Mouse (Mus musculus) hindbrain, embryonic 15.5 days (tissue): Measurements from ENCODE around the gene Glo1. TPM values are rescaled to one million over a fixed set of nuclear protein-coding genes. Genes with fewer than 3 reads are reported as not detected.

ENCODE experiments used
- ATAC-seq: fragments of 200-750 bp; cut with Nextera tagmentation; 2 replicates; pipeline ENCODE4 v1.8.0; 2017; ENCODE audit warnings: low read depth, moderate number of reproducible peaks, moderate TSS enrichment; ENCODE audit not compliant: low FRiP score
- H3K27ac ChIP-seq: fragments of 300-500 bp; sonication (generic); replicated peaks from 2 replicates; pipeline ENCODE4 v1.5.1; 2015; ENCODE audit warnings: mild to moderate bottlenecking, inconsistent platforms
- H3K27me3 ChIP-seq: fragments of 300-500 bp; sonication (generic); 2 replicates; pipeline ENCODE4 v1.6.1; 2015; ENCODE audit warnings: control low read depth, inconsistent platforms
- H3K36me3 ChIP-seq: fragments of 300-500 bp; sonication (generic); 2 replicates; pipeline ENCODE4 v1.6.1; 2015; ENCODE audit warnings: control low read depth, inconsistent platforms
- H3K4me1 ChIP-seq: fragments of 300-500 bp; sonication (generic); replicated peaks from 2 replicates; pipeline ENCODE4 v1.6.1; 2015; ENCODE audit warnings: control low read depth, inconsistent platforms
- H3K4me2 ChIP-seq: fragments of 300-500 bp; sonication (generic); 2 replicates; pipeline ENCODE4 v1.6.1; 2015; ENCODE audit warnings: moderate library complexity, mild to moderate bottlenecking, inconsistent platforms
- H3K4me3 ChIP-seq: fragments of 300-500 bp; sonication (generic); 2 replicates; pipeline ENCODE4 v1.5.1; 2015; ENCODE audit warnings: mild to moderate bottlenecking, inconsistent platforms
- H3K9ac ChIP-seq: fragments of 300-500 bp; sonication (generic); 2 replicates; pipeline ENCODE4 v1.6.1; 2015; ENCODE audit warnings: inconsistent platforms
- H3K9me3 ChIP-seq: fragments of 300-500 bp; sonication (generic); 2 replicates; pipeline ENCODE4 v1.6.1; 2016; ENCODE audit warnings: control low read depth, inconsistent platforms
- WGBS: fragments of 180-500 bp; shearing (Covaris S2); methylation state at CpG from one replicate; pipeline ENCODE4 v1.1.7; 2015; 5-methylcytosine and 5-hydroxymethylcytosine counted together
- polyA plus RNA-seq: library from polyadenylated mRNA; unstranded; fragments of >200 nt; fragmentation: Nextera tagmentation; extraction: Ambion mirVana; gene quantifications from 2 replicates; pipeline ENCODE4 v1.2.1, GENCODE M21; 2015

Gene Glo1
- polyA plus RNA-seq, 1 experiment from 2014 or later, result 159 TPM

DNA sequence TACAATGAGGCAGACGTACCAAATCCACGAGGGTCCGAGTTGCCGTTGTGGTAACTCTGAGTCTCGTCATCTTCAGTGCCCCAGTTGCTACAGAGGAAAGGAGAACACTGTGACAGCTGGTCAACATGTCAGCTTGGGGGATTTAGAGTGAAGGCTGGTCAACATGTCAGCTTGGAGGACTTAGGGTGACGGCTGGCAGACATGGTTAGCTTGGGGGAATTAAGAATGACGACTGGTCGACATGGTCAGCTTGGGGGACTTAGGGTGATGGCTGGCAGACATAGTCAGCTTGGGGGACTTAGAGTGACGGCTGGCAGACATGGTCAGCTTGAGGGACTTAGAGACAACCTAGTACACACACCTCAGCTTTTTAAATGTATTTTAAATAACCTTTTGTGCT lies 28.9 kb downstream of the Glo1 start:
- no peak overlapping the region for H3K4me3 ChIP-seq
- no peak for ATAC-seq
- H3K4me2 ChIP-seq, result no peak overlapping the region
- no peaks in the 10 kb centered on the region for H3K4me1 ChIP-seq
- H3K9ac ChIP-seq, result no peak overlapping the region
- no peaks in the 10 kb centered on the region for H3K9me3 ChIP-seq
- WGBS, result 94% methylated on average over 9 of the region's 9 CpGs
- H3K27ac ChIP-seq, result no peak overlapping the region
- no peaks in the 10 kb centered on the region for H3K27me3 ChIP-seq
- H3K36me3 ChIP-seq, result peaks cover 37% of the 10 kb centered on the region

DNA sequence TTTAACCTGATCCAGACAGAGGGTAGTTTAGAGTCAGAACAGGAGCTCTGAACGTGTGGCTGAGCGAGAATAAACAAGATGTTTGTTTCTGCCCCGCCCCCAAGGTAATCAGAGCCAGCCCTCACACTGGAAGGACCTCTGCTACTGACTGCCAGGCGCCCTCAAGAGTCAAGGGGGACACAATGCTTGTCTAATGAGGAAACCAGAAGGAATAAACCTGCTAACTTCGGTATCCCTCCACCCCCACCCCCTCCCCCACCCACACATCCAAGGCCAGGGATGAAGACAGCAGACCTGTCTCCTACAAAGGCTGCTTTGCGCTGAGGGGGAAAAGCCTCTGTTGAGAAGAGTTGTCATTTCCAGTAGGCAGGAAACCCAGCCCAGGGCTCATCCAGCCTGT lies 31.8 kb downstream of the Glo1 start:
- H3K9ac ChIP-seq, result no peak overlapping the region
- H3K4me3 ChIP-seq, result no peak overlapping the region
- WGBS, result 55% methylated on average over 6 of the region's 6 CpGs
- H3K4me2 ChIP-seq, result no peak overlapping the region
- H3K36me3 ChIP-seq, result peaks cover 32% of the 10 kb centered on the region
- H3K4me1 ChIP-seq, result peaks cover 9% of the 10 kb centered on the region
- no peaks in the 10 kb centered on the region for H3K27me3 ChIP-seq
- H3K9me3 ChIP-seq, result no peaks in the 10 kb centered on the region
- no peak overlapping the region for H3K27ac ChIP-seq
- no peak for ATAC-seq

DNA sequence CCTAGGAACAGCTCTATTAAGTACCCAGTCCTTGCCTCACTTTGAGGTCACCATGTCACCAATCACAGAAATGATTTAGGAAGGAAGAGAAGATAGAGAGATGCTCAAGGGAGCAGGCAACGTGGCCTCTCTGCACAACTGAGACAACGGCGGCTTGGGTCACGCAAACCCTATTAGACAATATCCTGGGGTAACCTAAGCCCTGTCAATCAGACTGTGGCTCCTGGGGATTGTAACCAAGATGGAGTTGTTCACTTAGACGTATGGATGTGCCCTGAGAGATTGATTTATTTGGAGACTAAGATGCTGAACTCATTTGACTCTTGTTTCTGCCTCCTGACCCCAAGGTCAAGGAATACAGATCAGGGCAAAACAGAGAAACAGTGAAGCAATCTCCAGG lies 32.3 kb downstream of the Glo1 start:
- no peaks in the 10 kb centered on the region for H3K9me3 ChIP-seq
- 40% methylated on average over 5 of the region's 5 CpGs for WGBS
- no peak overlapping the region for H3K9ac ChIP-seq
- H3K36me3 ChIP-seq, result peaks cover 32% of the 10 kb centered on the region
- no peak overlapping the region for H3K27ac ChIP-seq
- H3K4me2 ChIP-seq, result no peak overlapping the region
- peaks cover 9% of the 10 kb centered on the region for H3K4me1 ChIP-seq
- ATAC-seq, result no peak
- H3K27me3 ChIP-seq, result no peaks in the 10 kb centered on the region
- H3K4me3 ChIP-seq, result no peak overlapping the region

DNA sequence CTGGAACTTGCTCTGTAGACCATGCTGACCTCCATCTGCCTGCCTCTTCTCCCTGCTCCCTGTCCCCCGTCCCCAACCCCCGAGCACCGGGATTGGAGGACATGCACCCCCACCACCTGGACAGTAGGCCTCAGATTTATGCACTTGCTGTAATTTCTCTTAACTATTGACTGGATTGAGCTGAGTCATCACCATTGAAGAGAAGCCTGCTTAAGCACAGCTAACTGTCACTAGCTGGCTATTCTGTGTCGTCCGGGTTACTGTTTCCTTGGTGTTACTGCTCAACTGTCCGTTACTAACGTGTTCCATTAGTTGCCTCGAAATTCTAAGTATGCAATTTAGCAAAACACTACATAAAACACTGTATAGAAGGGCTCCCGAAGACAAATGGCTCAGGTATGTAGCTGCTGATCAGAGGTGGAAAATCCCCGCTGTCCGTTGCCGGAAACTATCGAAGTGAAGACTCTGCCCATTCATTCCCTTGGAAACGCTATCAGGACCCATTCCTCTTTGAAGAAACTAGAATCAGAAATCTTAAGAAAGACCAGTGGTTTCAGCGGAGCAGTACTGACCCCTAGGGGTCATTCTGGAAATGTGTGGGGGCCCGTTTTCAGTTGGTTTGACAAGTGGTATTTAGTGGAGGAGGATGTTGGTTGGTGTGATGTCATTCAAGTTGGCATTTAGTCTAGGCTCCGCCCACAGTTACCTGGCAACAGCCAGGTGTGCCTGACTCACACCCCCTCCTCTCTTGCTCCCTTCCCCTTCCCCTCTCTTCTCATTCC lies 36.1 kb downstream of the Glo1 start:
- H3K9ac ChIP-seq, result no peak overlapping the region
- peaks cover 9% of the 10 kb centered on the region for H3K4me1 ChIP-seq
- peak overlapping the region; percentile 31; the same call in 1 of the 2 replicates for H3K4me2 ChIP-seq
- H3K27ac ChIP-seq, result no peak overlapping the region
- H3K4me3 ChIP-seq, result no peak overlapping the region
- ATAC-seq, result peak; percentile 59; the same call in 1 of the 2 replicates
- H3K9me3 ChIP-seq, result no peaks in the 10 kb centered on the region
- peaks cover 6% of the 10 kb centered on the region; the same call in 1 of the 2 replicates for H3K36me3 ChIP-seq
- H3K27me3 ChIP-seq, result no peaks in the 10 kb centered on the region
- 28% methylated on average over 17 of the region's 17 CpGs for WGBS

DNA sequence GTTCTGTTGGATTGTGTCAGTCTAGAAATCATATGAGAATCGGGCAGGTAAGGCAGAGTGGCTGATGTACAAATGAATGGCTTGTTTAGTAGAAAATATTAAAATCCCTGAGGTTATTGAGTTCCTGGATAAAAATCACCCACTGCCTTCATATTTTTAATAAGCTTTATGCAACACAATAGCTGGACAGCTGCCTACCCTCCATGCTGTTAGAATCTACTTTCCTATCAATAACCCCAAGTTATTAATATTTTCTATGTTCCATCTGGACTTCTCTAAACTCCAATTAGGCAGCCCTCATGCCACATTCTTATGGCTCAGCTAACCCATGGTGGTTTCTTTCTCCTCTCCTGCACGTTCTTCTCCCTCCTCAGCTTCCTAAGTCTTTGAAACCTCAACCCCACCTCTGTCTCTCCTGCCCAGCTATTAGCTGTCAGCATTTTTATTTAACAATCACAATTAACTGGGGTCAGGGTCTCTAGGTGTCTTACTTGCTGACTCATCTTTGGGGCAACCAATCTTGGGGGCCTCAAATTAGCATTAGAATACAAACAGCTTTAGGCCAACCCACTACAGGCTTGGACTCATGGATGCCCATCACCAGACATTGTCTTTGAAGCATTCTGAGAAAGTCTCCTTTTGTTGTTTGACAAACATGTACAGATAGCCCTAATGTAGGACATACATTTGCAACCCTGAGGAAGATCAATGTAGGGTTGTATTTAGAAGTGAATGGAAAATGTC lies 43.2 kb downstream of the Glo1 start:
- 66% methylated on average over 2 of the region's 2 CpGs for WGBS
- Histone ChIP-seq H3K9me3 (no peaks in the 10 kb centered on the region), H3K27ac (no peak overlapping the region), H3K36me3 (no peaks in the 10 kb centered on the region), H3K4me1 (no peaks in the 10 kb centered on the region), H3K27me3 (no peaks in the 10 kb centered on the region), H3K9ac (no peak overlapping the region), H3K4me2 (no peak overlapping the region), H3K4me3 (no peak overlapping the region)
- ATAC-seq, result no peak

DNA sequence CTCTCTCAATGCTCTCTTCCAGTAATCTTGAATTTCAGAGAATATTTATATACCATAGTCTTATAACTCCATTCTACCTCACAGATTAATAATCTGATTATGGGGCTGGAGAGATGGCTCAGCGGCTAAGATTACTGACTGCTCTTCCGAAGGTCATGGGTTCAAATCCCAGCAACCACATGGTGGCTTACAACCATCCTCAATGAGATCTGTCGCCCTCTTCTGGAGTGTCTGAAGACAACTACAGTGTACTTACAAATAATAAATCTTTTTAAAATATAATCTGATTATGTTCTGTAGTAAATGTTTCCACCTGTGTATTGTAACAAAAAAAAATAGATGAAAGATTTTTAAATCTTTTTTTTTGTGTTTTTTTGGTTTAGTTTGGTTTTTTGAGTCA lies 44.4 kb downstream of the Glo1 start:
- Histone ChIP-seq H3K27me3 (no peaks in the 10 kb centered on the region), H3K4me3 (no peak overlapping the region), H3K36me3 (no peaks in the 10 kb centered on the region), H3K4me2 (no peak overlapping the region), H3K9ac (no peak overlapping the region), H3K9me3 (no peaks in the 10 kb centered on the region), H3K27ac (no peak overlapping the region), H3K4me1 (peaks cover 4% of the 10 kb centered on the region)
- ATAC-seq, result no peak
- WGBS, result 84% methylated on average over 3 of the region's 3 CpGs

DNA sequence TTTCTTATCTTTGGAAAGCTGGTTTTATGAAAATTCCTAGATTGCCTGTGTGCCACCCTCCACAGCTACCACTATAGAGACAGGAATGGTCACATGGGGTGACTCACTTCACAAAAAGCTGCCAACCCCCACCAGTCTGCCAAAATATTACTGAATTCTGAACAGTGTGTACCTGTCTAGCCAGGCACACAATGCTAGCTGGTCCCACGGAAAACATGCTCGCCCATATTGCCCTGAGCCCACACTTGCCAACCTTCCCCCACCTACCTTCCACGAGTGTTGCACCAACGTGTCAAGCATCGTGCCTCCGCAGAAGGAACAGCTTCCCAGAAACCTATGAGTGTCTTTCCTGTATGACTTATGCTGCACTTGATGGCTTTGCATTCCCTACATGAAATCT lies 45.5 kb downstream of the Glo1 start:
- no peak overlapping the region for H3K4me2 ChIP-seq
- 94% methylated on average over 6 of the region's 6 CpGs for WGBS
- no peaks in the 10 kb centered on the region for H3K27me3 ChIP-seq
- no peak overlapping the region for H3K27ac ChIP-seq
- H3K9ac ChIP-seq, result no peak overlapping the region
- H3K36me3 ChIP-seq, result no peaks in the 10 kb centered on the region
- no peak for ATAC-seq
- no peak overlapping the region for H3K4me3 ChIP-seq
- H3K9me3 ChIP-seq, result no peaks in the 10 kb centered on the region
- peaks cover 12% of the 10 kb centered on the region for H3K4me1 ChIP-seq

DNA sequence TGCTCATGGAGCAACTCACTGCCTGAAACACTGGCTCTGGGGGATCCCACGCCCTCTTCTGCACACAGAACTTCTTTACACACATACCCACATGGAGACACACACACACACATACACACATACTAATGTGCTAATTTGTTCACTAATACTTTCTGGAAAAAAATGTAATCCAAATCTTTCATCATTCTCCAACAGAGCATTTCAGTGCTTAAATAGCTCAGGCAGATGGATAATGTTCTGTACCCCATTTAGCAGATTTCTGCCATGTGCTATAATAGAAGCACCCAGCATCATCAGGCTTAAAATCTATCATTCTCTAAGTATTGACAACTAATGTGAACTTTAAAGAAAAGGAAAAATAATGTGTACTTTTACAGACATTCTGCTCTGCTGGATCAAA lies 45.9 kb downstream of the Glo1 start:
- Histone ChIP-seq H3K36me3 (no peaks in the 10 kb centered on the region), H3K27me3 (no peaks in the 10 kb centered on the region), H3K9me3 (no peaks in the 10 kb centered on the region), H3K4me2 (no peak overlapping the region), H3K4me3 (no peak overlapping the region), H3K9ac (no peak overlapping the region), H3K4me1 (peaks cover 12% of the 10 kb centered on the region), H3K27ac (no peak overlapping the region)
- no peak for ATAC-seq
- WGBS, result 83% methylated on average over 1 of the region's 1 CpGs

DNA sequence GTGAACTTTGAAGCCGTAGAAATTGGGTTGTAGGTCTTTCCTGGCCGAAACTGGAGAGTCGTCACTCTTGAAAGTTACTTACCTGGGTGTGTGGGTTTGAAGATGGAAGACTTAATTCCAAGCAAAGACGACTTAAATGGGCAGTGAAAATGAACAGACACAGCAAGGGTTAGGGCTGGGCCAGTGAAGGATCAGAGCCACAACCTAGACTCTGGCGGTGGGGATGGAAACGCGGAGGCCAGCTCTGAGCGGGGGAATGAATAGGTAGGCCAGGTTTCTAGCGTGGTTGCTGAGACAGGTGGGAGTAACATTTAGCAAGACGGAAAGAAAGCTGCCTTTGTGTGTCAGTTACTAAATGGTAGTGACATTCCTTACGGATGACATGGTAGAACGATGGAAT lies 49.7 kb downstream of the Glo1 start:
- peak overlapping the region; percentile 71 for H3K9ac ChIP-seq
- H3K4me1 ChIP-seq, result peaks cover 27% of the 10 kb centered on the region
- H3K27me3 ChIP-seq, result no peaks in the 10 kb centered on the region
- H3K27ac ChIP-seq, result peak overlapping the region; percentile 97
- H3K4me2 ChIP-seq, result peak overlapping the region; percentile 73
- ATAC-seq, result no peak
- no peaks in the 10 kb centered on the region for H3K9me3 ChIP-seq
- no peaks in the 10 kb centered on the region for H3K36me3 ChIP-seq
- WGBS, result 63% methylated on average over 12 of the region's 12 CpGs
- H3K4me3 ChIP-seq, result peak overlapping the region; percentile 75

DNA sequence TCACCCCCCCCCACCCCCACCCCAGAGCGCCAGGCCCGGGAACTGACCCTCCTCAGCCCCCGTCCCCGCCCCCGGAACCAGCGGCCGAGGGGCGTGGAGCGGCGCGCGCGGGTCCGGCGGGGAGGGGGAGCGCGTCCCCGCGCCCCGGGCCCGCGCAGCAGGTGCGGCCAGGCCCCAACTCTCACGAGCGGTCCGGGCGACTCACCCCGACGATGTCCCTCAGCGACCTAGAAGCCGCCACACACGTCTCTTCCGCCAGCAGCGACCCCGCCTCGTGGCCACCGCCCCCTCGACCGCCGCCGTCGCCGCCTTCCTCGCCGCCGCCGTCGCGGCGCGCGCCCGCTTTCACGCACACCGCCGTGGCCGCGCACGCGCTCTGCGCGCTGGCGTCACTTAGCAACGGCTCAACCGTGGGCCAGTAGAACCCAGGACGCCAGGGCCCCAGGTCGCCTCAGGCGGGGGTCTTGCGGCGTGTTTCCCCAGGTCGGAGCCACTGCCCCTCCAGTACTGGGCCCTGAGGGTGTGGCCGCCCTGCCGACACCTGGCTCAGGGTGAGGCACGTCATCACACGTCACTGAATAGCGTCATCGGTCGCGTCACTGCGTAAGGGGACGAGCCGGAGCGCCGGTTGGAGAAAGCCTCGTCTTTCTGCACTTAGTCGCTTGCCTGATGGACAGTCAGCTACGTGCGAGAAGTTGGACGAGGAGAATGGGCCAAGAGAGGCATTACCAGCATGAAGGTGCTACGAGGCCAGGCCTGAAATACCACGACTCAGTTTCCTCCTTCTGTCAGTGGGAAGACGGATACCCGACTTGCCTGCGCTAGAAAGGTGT lies 50.5 kb downstream of the Glo1 start, which contains the start of gene Btbd9:
Gene Btbd9, minus strand, starts transcription at position 548 of the 833 bp plus-strand sequence.
- peak; percentile 94 for ATAC-seq
- WGBS, result under 1% methylated on average over 68 of the region's 94 CpGs
- peak within 1 kb of the TSS; percentile 97 for H3K27ac ChIP-seq
- peak within 1 kb of the TSS; percentile 73 for H3K4me2 ChIP-seq
- H3K4me3 ChIP-seq, result peak within 1 kb of the TSS; percentile 75
- no peaks in the 10 kb centered on the region for H3K9me3 ChIP-seq
- no peaks in the 10 kb centered on the region for H3K27me3 ChIP-seq
- H3K4me1 ChIP-seq, result peaks cover 27% of the 10 kb centered on the region
- peak within 1 kb of the TSS; percentile 71 for H3K9ac ChIP-seq
- H3K36me3 ChIP-seq, result no peaks in the 10 kb centered on the region

DNA sequence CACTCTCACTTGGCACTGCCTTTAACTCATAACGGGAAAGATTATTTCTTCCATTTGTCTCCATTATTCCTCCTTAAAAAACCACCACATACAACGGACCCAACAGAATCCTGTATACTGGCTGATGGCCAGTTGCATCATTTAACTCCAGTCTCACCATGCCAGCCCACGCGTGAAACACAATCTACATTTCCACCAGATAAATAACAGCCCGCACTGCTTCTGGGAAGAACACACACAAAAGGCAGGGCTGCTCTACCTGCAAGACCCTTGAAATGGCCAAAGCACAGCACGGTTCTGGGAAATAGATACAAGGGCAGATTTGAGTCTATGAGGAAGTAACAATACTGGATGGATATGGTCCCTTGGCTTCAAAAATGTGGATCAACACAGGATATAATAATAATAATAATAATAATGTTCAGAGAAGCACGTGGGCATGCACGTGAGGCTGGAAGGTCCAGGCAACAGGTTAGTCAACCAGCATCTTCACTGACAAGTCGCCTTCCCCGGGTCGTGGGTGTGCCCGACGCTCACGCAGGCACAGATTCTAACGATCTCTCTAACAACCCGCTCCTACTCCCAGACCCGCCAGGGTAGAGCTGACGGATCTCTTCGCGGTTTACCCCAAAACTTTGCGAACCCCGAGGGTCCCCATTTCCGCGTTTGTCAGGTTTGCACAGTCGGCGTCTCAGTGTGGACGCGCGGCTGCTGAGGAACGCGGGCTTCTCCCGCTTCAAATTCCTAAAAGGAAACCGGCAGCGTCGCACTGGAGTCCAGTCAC lies 51.4 kb downstream of the Glo1 start:
- Histone ChIP-seq H3K36me3 (no peaks in the 10 kb centered on the region), H3K27ac (peak overlapping the region; percentile 97), H3K9ac (peak overlapping the region; percentile 71), H3K9me3 (no peaks in the 10 kb centered on the region), H3K27me3 (no peaks in the 10 kb centered on the region), H3K4me2 (peak overlapping the region; percentile 73), H3K4me3 (peak overlapping the region; percentile 75), H3K4me1 (peaks cover 27% of the 10 kb centered on the region)
- WGBS, result 6% methylated on average over 35 of the region's 35 CpGs
- ATAC-seq, result peak; percentile 42
